Mouse (Mus musculus) monocyte, adult 5-6 weeks (primary cell): ENCODE results near the gene Gjc1. TPM values are rescaled to one million over a fixed set of nuclear protein-coding genes. Genes with fewer than 3 reads are reported as not detected.

Experiments
- ATAC-seq: fragments of 153-309, 156-312 bp; replicated peaks from 2 replicates; pipeline ENCODE4 v1.8.0; 2017; ENCODE audit warnings: mild to moderate bottlenecking; ENCODE audit not compliant: low TSS enrichment, insufficient number of reproducible peaks, severe bottlenecking, poor library complexity, low FRiP score
- total RNA-seq: library from RNA; stranded (forward); fragments of 200-1000, 200-491, 200-594 nt; gene quantifications from 3 replicates; pipeline ENCODE4 v1.2.3, GENCODE M21; 2017

Gene Gjc1
- total RNA-seq, 1 experiment from 2014 or later, result not detected

GRCm38 (mm10) chr11:102774621-102775141, 44.8 kb downstream of the Gjc1 start:
- peak; percentile 59; the same call in 1 of the 2 replicates for ATAC-seq

GRCm38 (mm10) chr11:102773713-102774611, 45.5 kb downstream of the Gjc1 start:
- peak; percentile 55 for ATAC-seq

- no peak for ATAC-seq
Observed at GRCm38 (mm10) chr11:102772771-102773700, 46.5 kb downstream of the Gjc1 start.

GRCm38 (mm10) chr11:102771916-102772714, 47.4 kb downstream of the Gjc1 start:
- ATAC-seq, result no peak

- ATAC-seq, result no peak
Observed at GRCm38 (mm10) chr11:102770662-102771435, 48.7 kb downstream of the Gjc1 start.

GRCm38 (mm10) chr11:102769993-102770661, 49.4 kb downstream of the Gjc1 start:
- no peak for ATAC-seq

- ATAC-seq, result no peak
Observed at GRCm38 (mm10) chr11:102769141-102769540, 50.4 kb downstream of the Gjc1 start.

- ATAC-seq, result no peak
Observed at GRCm38 (mm10) chr11:102767055-102767670, 52.3 kb downstream of the Gjc1 start.

GRCm38 (mm10) chr11:102765416-102765815, 54.1 kb downstream of the Gjc1 start:
- no peak for ATAC-seq

- ATAC-seq, result no peak
Observed at GRCm38 (mm10) chr11:102763009-102763767, 56.3 kb downstream of the Gjc1 start.

- no peak for ATAC-seq
Observed at GRCm38 (mm10) chr11:102762248-102762647, 57.3 kb downstream of the Gjc1 start.

- ATAC-seq, result no peak
Observed at GRCm38 (mm10) chr11:102761309-102762210, 57.9 kb downstream of the Gjc1 start, which contains the start of gene Adam11. TSS of gene Adam11 (plus strand) at chr11:102761439.

GRCm38 (mm10) chr11:102760805-102761308, 58.6 kb downstream of the Gjc1 start:
- no peak for ATAC-seq

- ATAC-seq, result no peak
Observed at GRCm38 (mm10) chr11:102758977-102759376, 60.5 kb downstream of the Gjc1 start.

- ATAC-seq, result no peak
Observed at GRCm38 (mm10) chr11:102755391-102755790, 64.1 kb downstream of the Gjc1 start.
